Mouse (Mus musculus) E14TG2a.4 (cell line): Measurements from ENCODE around the gene Msh5.

Experiments used
- CTCF ChIP-seq: conservative IDR thresholded peaks from 2 replicates; pipeline ENCODE4 v1.5.1; 2014; ENCODE audit warnings: low read length
- POU5F1 ChIP-seq: IDR thresholded peaks from 2 replicates; pipeline ENCODE4 v1.6.1; 2014; ENCODE audit warnings: low read length, borderline replicate concordance

GRCm38 (mm10) chr17:35057090-35057489 is 10.5 kb upstream of the Msh5 start:
- TF ChIP-seq CTCF (no peak), POU5F1 (no peak)
